Mouse (Mus musculus) bone marrow macrophage, adult 2 months (primary cell): ENCODE measurements at regions not wholly inside any gene's neighbourhood (a gene's known extent, or its start where the extent isn't known, plus 50 kb on each side); places are given as distances from the start of the nearest gene placed in this dataset.

ENCODE experiments used
- H3K27ac ChIP-seq: 2 replicates; pipeline ENCODE4 v1.5.1; 2012; ENCODE audit warnings: low read depth, low read length; ENCODE audit not compliant: insufficient read depth
- H3K4me1 ChIP-seq: 2 replicates; pipeline ENCODE4 v1.6.1; 2012; ENCODE audit warnings: low read length; ENCODE audit not compliant: control insufficient read depth, insufficient read depth
- H3K4me3 ChIP-seq: 2 replicates; pipeline ENCODE4 v1.5.1; 2012; ENCODE audit warnings: mild to moderate bottlenecking, low read length, moderate library complexity; ENCODE audit not compliant: insufficient read depth
- CTCF ChIP-seq: IDR thresholded peaks from 2 replicates; pipeline ENCODE4 v1.5.1; 2012; ENCODE audit warnings: low read depth, mild to moderate bottlenecking, low read length, moderate library complexity
- POLR2A ChIP-seq: IDR thresholded peaks from 2 replicates; pipeline ENCODE4 v1.6.1; 2012; ENCODE audit warnings: mild to moderate bottlenecking, low read depth, low read length, borderline replicate concordance

GRCm38 (mm10) chr13:101851329-101851728, 83.3 kb upstream of the Pik3r1 start:
- TF ChIP-seq CTCF, result no peak
- no peak for TF ChIP-seq POLR2A
- Histone ChIP-seq H3K4me1 (peaks cover 3% of the 10 kb centered on the region; the same call in 1 of the 2 replicates), H3K27ac (no peak overlapping the region), H3K4me3 (no peak overlapping the region)

- Histone ChIP-seq H3K27ac (no peak overlapping the region), H3K4me3 (no peak overlapping the region), H3K4me1 (peaks cover 3% of the 10 kb centered on the region; the same call in 1 of the 2 replicates)
- no peak for TF ChIP-seq CTCF
- TF ChIP-seq POLR2A, result no peak
Observed at GRCm38 (mm10) chr13:101852960-101853359, 84.9 kb upstream of the Pik3r1 start.

GRCm38 (mm10) chr13:101855141-101855540, 87.1 kb upstream of the Pik3r1 start:
- Histone ChIP-seq H3K4me1 (peaks cover 3% of the 10 kb centered on the region; the same call in 1 of the 2 replicates), H3K4me3 (no peak overlapping the region), H3K27ac (no peak overlapping the region)
- TF ChIP-seq CTCF (no peak), POLR2A (no peak)

DNA sequence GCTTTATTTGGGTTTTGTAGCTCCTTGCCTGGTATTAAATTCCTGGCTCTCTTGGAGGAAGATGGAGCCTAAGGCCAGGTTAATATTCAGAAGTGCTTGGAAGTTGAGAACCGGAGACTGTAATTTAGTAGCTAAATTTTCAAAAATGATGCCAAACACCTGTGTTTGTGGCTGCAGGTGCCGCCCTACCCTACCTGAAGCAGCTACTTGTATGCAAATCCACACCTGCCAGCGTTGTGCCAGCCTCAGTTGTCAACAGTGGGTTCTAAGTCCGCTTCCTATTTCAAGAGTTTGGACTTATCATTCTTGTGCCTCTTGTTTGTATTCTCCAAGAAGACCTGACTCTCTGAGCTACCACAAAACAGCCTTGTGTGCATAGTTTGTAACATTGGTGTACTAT, 92.7 kb upstream of the Pik3r1 start:
- Histone ChIP-seq H3K4me3 (no peak overlapping the region), H3K4me1 (no peaks in the 10 kb centered on the region), H3K27ac (no peak overlapping the region)
- no peak for TF ChIP-seq CTCF
- TF ChIP-seq POLR2A, result no peak

GRCm38 (mm10) chr13:101862011-101862410, 94.0 kb upstream of the Pik3r1 start:
- Histone ChIP-seq H3K4me3 (no peak overlapping the region), H3K27ac (no peak overlapping the region), H3K4me1 (peaks cover 3% of the 10 kb centered on the region)
- TF ChIP-seq CTCF, result no peak
- TF ChIP-seq POLR2A, result no peak

GRCm38 (mm10) chr13:101863015-101863414, 95.0 kb upstream of the Pik3r1 start:
- TF ChIP-seq CTCF (no peak), POLR2A (no peak)
- H3K27ac ChIP-seq, result no peak overlapping the region
- H3K4me1 ChIP-seq, result peaks cover 3% of the 10 kb centered on the region
- H3K4me3 ChIP-seq, result no peak overlapping the region

- Histone ChIP-seq H3K4me3 (no peak overlapping the region), H3K4me1 (peaks cover 3% of the 10 kb centered on the region), H3K27ac (no peak overlapping the region)
- no peak for TF ChIP-seq POLR2A
- TF ChIP-seq CTCF, result no peak
Observed at GRCm38 (mm10) chr13:101863602-101864001, 95.6 kb upstream of the Pik3r1 start.

- Histone ChIP-seq H3K4me1 (peaks cover 3% of the 10 kb centered on the region), H3K4me3 (no peak overlapping the region), H3K27ac (no peak overlapping the region)
- no peak for TF ChIP-seq CTCF
- no peak for TF ChIP-seq POLR2A
Observed at GRCm38 (mm10) chr13:101866843-101867242, 98.8 kb upstream of the Pik3r1 start.

DNA sequence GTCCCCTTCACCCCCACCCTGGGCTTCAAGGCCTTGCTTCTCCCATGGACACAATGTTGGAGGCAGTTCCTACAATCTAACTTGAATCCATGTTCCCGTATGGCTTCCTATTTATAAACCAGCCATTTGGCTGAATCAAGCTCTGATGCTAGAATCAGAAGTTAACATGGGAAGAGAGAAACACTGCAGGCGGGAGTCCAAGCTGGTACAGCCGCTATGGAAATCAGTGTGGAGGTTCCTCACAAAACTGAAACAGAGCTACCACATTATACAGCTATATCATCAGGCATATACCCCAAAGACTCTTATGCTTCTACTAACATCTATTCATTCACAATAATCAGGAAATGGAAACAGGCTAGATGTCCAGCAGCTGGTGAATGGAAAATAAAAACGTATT, 106.7 kb upstream of the Pik3r1 start:
- H3K4me1 ChIP-seq, result peaks cover 6% of the 10 kb centered on the region
- TF ChIP-seq CTCF (no peak), POLR2A (no peak)
- H3K27ac ChIP-seq, result no peak overlapping the region
- no peak overlapping the region for H3K4me3 ChIP-seq

GRCm38 (mm10) chr13:101876069-101876468, 108.1 kb upstream of the Pik3r1 start:
- Histone ChIP-seq H3K27ac (no peak overlapping the region), H3K4me3 (no peak overlapping the region), H3K4me1 (peaks cover 13% of the 10 kb centered on the region)
- TF ChIP-seq CTCF (no peak), POLR2A (no peak)

DNA sequence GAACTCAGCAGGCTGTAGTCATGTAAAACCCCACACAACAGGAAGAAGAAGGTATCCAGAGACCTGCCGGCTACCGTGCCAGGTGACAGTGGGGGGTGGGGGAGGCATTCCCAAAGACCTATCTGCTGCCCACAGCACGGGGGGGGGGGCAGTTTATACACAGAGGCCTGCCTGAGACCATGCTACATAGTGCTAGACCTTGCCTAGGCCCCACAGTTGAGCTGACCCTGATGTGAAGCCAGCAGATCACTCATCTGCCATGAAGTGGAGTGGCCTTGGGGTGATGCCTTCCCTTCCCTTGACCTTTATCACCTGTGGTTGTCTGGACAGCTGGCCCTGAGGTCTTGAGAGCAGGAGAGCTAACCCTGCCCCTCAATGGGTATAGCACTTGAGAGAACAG, 108.6 kb upstream of the Pik3r1 start:
- no peak overlapping the region for H3K4me3 ChIP-seq
- peaks cover 13% of the 10 kb centered on the region for H3K4me1 ChIP-seq
- TF ChIP-seq POLR2A (no peak), CTCF (no peak)
- H3K27ac ChIP-seq, result no peak overlapping the region

DNA sequence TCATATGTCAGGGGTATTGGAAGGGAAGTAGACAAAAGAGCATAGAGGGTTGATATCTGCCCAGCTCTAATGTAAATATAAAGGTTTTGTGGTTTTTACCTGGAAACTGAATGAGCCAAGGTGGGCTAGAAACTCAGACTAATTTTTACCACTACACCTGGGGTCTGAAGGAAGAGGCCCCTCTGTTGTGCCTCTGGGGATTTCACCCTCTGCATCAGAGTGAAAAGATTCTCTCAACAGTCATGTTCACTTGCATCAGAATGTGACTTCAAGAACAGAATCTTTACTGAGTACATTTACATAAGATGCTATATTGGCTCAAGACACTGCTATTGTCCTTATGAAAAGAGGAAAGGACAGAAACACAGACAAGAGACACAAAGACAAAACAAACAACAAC, 110.2 kb upstream of the Pik3r1 start:
- TF ChIP-seq POLR2A (no peak), CTCF (no peak)
- H3K4me3 ChIP-seq, result no peak overlapping the region
- H3K4me1 ChIP-seq, result peaks cover 13% of the 10 kb centered on the region
- H3K27ac ChIP-seq, result no peak overlapping the region
